Mouse (Mus musculus): ENCODE results near the gene Fbxo44.

- TF ChIP-seq CTCF (IDR thresholded peaks at IDR 0.05; ENCODE audit: borderline replicate concordance, control insufficient read depth, extremely low read depth, insufficient read depth, low read length, poor library complexity) (no peak), POLR2A (IDR thresholded peaks at IDR 0.05; ENCODE audit: control insufficient read depth, extremely low read depth, insufficient read depth, low read length, poor library complexity) (no peak)
Observed at GRCm38 (mm10) chr4:148149540-148149939, 10.7 kb downstream of the Fbxo44 start.
